Mouse (Mus musculus) CH12.LX (cell line): ENCODE data around the gene Cox18. TPM values are rescaled to one million over a fixed set of nuclear protein-coding genes. Genes with fewer than 3 reads are reported as not detected.

ENCODE experiments used
- DNase-seq: peaks from one replicate; pipeline ENCODE4 v3.0.0-alpha.2; 2013; ENCODE audit errors: extremely low read depth
- H3K27ac ChIP-seq: 2 replicates; pipeline ENCODE4 v1.5.1; 2012; ENCODE audit warnings: low read depth, mild to moderate bottlenecking, control low read depth, moderate library complexity; ENCODE audit not compliant: insufficient read depth
- H3K27me3 ChIP-seq: replicated peaks from 2 replicates; pipeline ENCODE3; 2012; ENCODE audit warnings: inconsistent platforms
- H3K36me3 ChIP-seq, 2 experiments: replicated peaks in 1 of 2; 2 replicates each; pipeline versions ENCODE3 to v1.6.1; 2012; ENCODE audit warnings: inconsistent platforms in 1 of 2, low read length in 1 of 2, mild to moderate bottlenecking in 1 of 2, mixed read lengths in 1 of 2, moderate library complexity in 1 of 2; ENCODE audit not compliant: control insufficient read depth in 1 of 2, insufficient read depth in 1 of 2
- H3K4me1 ChIP-seq, 2 experiments: 2 replicates each; pipeline ENCODE4 v1.6.1; 2012; ENCODE audit warnings: inconsistent platforms in 1 of 2, moderate library complexity in 1 of 2; ENCODE audit not compliant: insufficient read depth in 2 of 2, control insufficient read depth in 1 of 2
- H3K4me2 ChIP-seq: 2 replicates; pipeline ENCODE4 v1.6.1; 2012; ENCODE audit warnings: low read depth, mild to moderate bottlenecking, control low read depth; ENCODE audit not compliant: poor library complexity, insufficient read depth, severe bottlenecking
- H3K4me3 ChIP-seq, 3 experiments: fragments of 150-350 bp in 1 of 3; sonication (generic) in 1 of 3; replicated peaks in 1 of 3; 2 replicates each; pipeline versions ENCODE3 to v1.5.1; 2011 to 2012; ENCODE audit warnings: low read depth in 2 of 3, low read length in 2 of 3, mild to moderate bottlenecking in 2 of 3, moderate library complexity in 2 of 3, control low read depth in 1 of 3, improper control_type of control experiment in 1 of 3, inconsistent platforms in 1 of 3, mixed read lengths in 1 of 3; ENCODE audit not compliant: poor library complexity in 1 of 3
- H3K79me2 ChIP-seq: replicated peaks from 2 replicates; pipeline ENCODE4 v1.6.1; 2012; ENCODE audit warnings: mild to moderate bottlenecking, moderate library complexity; ENCODE audit not compliant: control insufficient read depth, poor library complexity, insufficient read depth, severe bottlenecking; ENCODE audit errors: extremely low read depth
- H3K9ac ChIP-seq: 2 replicates; pipeline ENCODE4 v1.6.1; 2012; ENCODE audit warnings: low read depth, mild to moderate bottlenecking, control low read depth, moderate library complexity; ENCODE audit not compliant: insufficient read depth
- H3K9me3 ChIP-seq: replicated peaks from 2 replicates; pipeline ENCODE3; 2012; ENCODE audit warnings: low read length, inconsistent platforms, mixed read lengths
- CTCF ChIP-seq, 2 experiments: IDR thresholded peaks in 1 of 2; conservative IDR thresholded peaks in 1 of 2; 2 replicates each; pipeline ENCODE4 v1.5.1; 2011 to 2012; ENCODE audit warnings: low read depth in 2 of 2, low read length in 2 of 2, improper control_type of control experiment in 1 of 2, inconsistent platforms in 1 of 2, mild to moderate bottlenecking in 1 of 2, moderate library complexity in 1 of 2
- EP300 ChIP-seq: IDR thresholded peaks from 2 replicates; pipeline ENCODE4 v1.6.1; 2011; ENCODE audit warnings: low read length, improper control_type of control experiment
- ETS1 ChIP-seq: conservative IDR thresholded peaks from 2 replicates; pipeline ENCODE4 v1.6.1; 2012; ENCODE audit warnings: low read depth, mild to moderate bottlenecking, inconsistent platforms, low read length, improper control_type of control experiment, moderate library complexity
- IRF4 ChIP-seq: IDR thresholded peaks from 2 replicates; pipeline ENCODE4 v1.6.1; 2014; ENCODE audit warnings: low read depth, mild to moderate bottlenecking, inconsistent platforms, low read length, improper control_type of control experiment
- JUN ChIP-seq: IDR thresholded peaks from 2 replicates; pipeline ENCODE4 v1.6.1; 2011; ENCODE audit warnings: low read depth, mild to moderate bottlenecking, low read length, improper control_type of control experiment, moderate library complexity; ENCODE audit not compliant: insufficient read depth
- JUND ChIP-seq: conservative IDR thresholded peaks from 2 replicates; pipeline ENCODE4 v1.6.1; 2011; ENCODE audit warnings: low read depth, low read length, improper control_type of control experiment
- MAX ChIP-seq: IDR thresholded peaks from 2 replicates; pipeline ENCODE4 v1.6.1; 2011; ENCODE audit warnings: low read length, improper control_type of control experiment
- MEF2A ChIP-seq: IDR thresholded peaks from 2 replicates; pipeline ENCODE4 v1.6.1; 2014; ENCODE audit warnings: low read depth, mild to moderate bottlenecking, inconsistent platforms, low read length, improper control_type of control experiment, borderline replicate concordance
- MXI1 ChIP-seq: IDR thresholded peaks from 2 replicates; pipeline ENCODE4 v1.6.1; 2011; ENCODE audit warnings: mild to moderate bottlenecking, low read depth, low read length, improper control_type of control experiment
- MYC ChIP-seq: IDR thresholded peaks from 2 replicates; pipeline ENCODE4 v1.6.1; 2011; ENCODE audit warnings: low read depth, mild to moderate bottlenecking, improper control_type of control experiment, low read length
- NELFE ChIP-seq: IDR thresholded peaks from 2 replicates; pipeline ENCODE4 v1.6.1; 2011; ENCODE audit warnings: low read depth, low read length, improper control_type of control experiment
- POLR2A ChIP-seq: IDR thresholded peaks from 2 replicates; pipeline ENCODE4 v1.6.1; 2011; ENCODE audit warnings: low read depth, mild to moderate bottlenecking, improper control_type of control experiment, low read length
- POLR2AphosphoS2 ChIP-seq: IDR thresholded peaks from 2 replicates; pipeline ENCODE4 v1.6.1; 2011; ENCODE audit warnings: low read depth, low read length, improper control_type of control experiment
- RAD21 ChIP-seq: IDR thresholded peaks from 2 replicates; pipeline ENCODE4 v1.6.1; 2011; ENCODE audit warnings: low read depth, mild to moderate bottlenecking, low read length, improper control_type of control experiment, moderate library complexity
- SIN3A ChIP-seq: IDR thresholded peaks from 2 replicates; pipeline ENCODE4 v1.6.1; 2012; ENCODE audit warnings: low read length, improper control_type of control experiment, inconsistent platforms
- SMC3 ChIP-seq: IDR thresholded peaks from 2 replicates; pipeline ENCODE4 v1.6.1; 2011; ENCODE audit warnings: low read depth, low read length, improper control_type of control experiment
- TBP ChIP-seq: conservative IDR thresholded peaks from 2 replicates; pipeline ENCODE4 v1.6.1; 2011; ENCODE audit warnings: low read depth, low read length, improper control_type of control experiment
- TCF12 ChIP-seq: IDR thresholded peaks from 2 replicates; pipeline ENCODE4 v1.6.1; 2014; ENCODE audit warnings: low read depth, mild to moderate bottlenecking, inconsistent platforms, low read length, improper control_type of control experiment
- UBTF ChIP-seq: IDR thresholded peaks from 2 replicates; pipeline ENCODE4 v1.6.1; 2012; ENCODE audit warnings: low read depth, mild to moderate bottlenecking, inconsistent platforms, low read length, improper control_type of control experiment, moderate library complexity
- USF1 ChIP-seq: IDR thresholded peaks from 2 replicates; pipeline ENCODE4 v1.6.1; 2014; ENCODE audit warnings: low read depth, mild to moderate bottlenecking, inconsistent platforms, low read length, improper control_type of control experiment
- USF2 ChIP-seq: conservative IDR thresholded peaks from 2 replicates; pipeline ENCODE4 v1.6.1; 2011; ENCODE audit warnings: low read depth, low read length, improper control_type of control experiment
- ZMIZ1 ChIP-seq: IDR thresholded peaks from 2 replicates; pipeline ENCODE4 v1.6.1; 2012; ENCODE audit warnings: low read depth, mild to moderate bottlenecking, inconsistent platforms, low read length, improper control_type of control experiment
- dilution Hi-C: fragments of 300-500 bp; cut with MboI; formaldehyde crosslinking; loops from 2 replicates; pipeline ENCODE4 v1.14.3; 2020; ENCODE audit warnings: low sequenced_read_pairs; ENCODE audit not compliant: extremely low pct_unique_long_range_greater_than_20kb, extremely low pct_ligation_motif_present
- in situ Hi-C: fragments of 300-500 bp; cut with MboI; formaldehyde crosslinking; loops from 3 replicates; pipeline ENCODE4 v1.14.3; 2019; ENCODE audit warnings: low sequenced_read_pairs, low pct_ligation_motif_present, low pct_unique_long_range_greater_than_20kb, mixed read lengths
- polyA plus RNA-seq: library from polyadenylated mRNA; unstranded; fragments of >175 nt; gene quantifications from 2 replicates; pipeline ENCODE4 v1.2.1, GENCODE M21; 2012; ENCODE audit warnings: low read depth; ENCODE audit not compliant: insufficient read length
- total RNA-seq, 2 experiments: library from RNA; depleted of rRNA; stranded (reverse); fragments of 300-350 nt in 1 of 2; fragments of >200 nt in 1 of 2; gene quantifications; 2 replicates each; pipeline ENCODE4 v1.2.3; 2012 to 2014

Cox18 gene
- total and polyA plus RNA-seq, 3 experiments: 23.7 to 42.0 (median 40.8) TPM

DNA sequence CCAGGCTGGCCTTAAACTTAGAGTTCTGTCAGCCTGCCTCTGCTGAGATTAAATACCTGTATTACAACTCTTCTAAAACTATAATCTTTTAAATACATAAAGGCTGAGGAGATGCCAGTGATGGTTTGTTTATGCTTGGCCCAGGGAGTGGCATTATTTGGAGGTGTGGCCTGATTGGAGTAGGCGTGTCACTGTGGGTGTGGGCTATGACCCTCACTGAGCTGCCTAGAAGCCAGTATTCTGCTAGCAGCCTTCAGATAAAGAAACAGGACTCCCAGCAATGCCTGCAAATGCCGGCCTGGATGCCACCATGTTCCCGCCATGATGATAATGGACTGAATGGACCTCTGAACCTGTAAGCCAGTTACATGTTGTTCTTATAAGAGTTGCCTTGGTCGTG is 22.8 kb upstream of the Cox18 start:
- in situ Hi-C loops (no loop called here), dilution Hi-C loops (no loop called here)
- Histone ChIP-seq H3K9ac (no peak overlapping the region), H3K27me3 (no peaks in the 10 kb centered on the region), H3K79me2 (peaks cover 12% of the 10 kb centered on the region), H3K36me3 (peaks cover 54 to 80% of the 10 kb centered on the region in 2 experiments), H3K9me3 (no peaks in the 10 kb centered on the region)
- DNase-seq: no peak
- TF ChIP-seq TCF12 (no peak), USF1 (no peak), MXI1 (no peak), POLR2A (no peak), USF2 (no peak), JUN (no peak), JUND (no peak), SIN3A (no peak), ZMIZ1 (no peak), UBTF (no peak)
- TF ChIP-seq, all 38 proteins: peak for 0
- no peaks in the 10 kb centered on the region for H3K4me1 ChIP-seq
- no peak overlapping the region for H3K4me2 ChIP-seq
- no peak overlapping the region for H3K27ac ChIP-seq
- no peak overlapping the region for H3K4me3 ChIP-seq

DNA sequence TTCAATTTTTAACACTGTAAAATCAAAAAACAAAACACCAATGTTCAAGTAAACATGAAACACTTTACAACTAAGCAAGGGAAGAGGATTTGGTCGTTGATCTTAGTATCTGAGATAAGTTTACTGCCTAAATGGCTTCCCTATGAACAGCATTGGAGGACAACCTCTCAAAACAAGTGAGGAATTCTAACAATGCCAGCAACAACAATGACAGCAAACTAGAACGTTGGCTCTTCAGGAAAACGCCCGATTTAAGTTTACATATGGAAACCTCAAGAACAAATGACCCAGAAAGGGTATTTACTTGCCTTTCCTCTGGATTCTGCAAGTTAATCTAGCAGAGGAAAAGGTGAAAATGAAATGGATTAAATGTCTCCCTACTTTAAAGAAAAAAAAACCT is 21.6 kb upstream of the Cox18 start:
- in situ Hi-C loops: no loop called here
- no peaks in the 10 kb centered on the region for H3K27me3 ChIP-seq
- no peak overlapping the region for H3K4me2 ChIP-seq
- no peak overlapping the region for H3K4me3 ChIP-seq
- no peak overlapping the region for H3K9ac ChIP-seq
- H3K27ac ChIP-seq: no peak overlapping the region
- H3K36me3 ChIP-seq: peaks cover 49 to 79% of the 10 kb centered on the region in 2 experiments
- H3K4me1 ChIP-seq: no peaks in the 10 kb centered on the region
- dilution Hi-C loops: no loop called here
- TF ChIP-seq SMC3: no peak
- no peak for TF ChIP-seq TBP
- TF ChIP-seq MYC: no peak
- no peak for TF ChIP-seq POLR2AphosphoS2
- no peak for TF ChIP-seq MAX
- no peaks in the 10 kb centered on the region for H3K9me3 ChIP-seq
- peaks cover 19% of the 10 kb centered on the region for H3K79me2 ChIP-seq
- DNase-seq: no peak

DNA sequence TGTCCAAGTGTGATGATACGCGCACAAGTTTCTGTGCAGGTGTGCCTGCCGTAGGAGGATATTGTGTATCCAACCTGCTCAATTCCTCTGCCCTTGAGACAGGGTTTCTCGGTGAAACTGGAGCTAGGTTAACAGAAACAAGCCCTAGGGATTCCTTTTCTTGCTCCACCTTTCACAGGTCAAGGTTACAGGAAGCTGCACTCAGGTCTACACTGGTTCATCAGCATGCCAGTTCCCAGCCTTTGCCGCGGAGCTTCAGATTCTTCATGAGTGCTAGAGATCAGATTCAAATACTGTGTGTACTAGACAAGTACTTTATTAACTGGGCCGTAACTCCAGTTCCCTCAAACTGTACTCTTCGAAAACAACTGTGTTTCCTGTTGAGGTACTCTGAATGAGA is 11.4 kb upstream of the Cox18 start:
- Histone ChIP-seq H3K9me3 (no peaks in the 10 kb centered on the region), H3K36me3 (peaks cover 56 to 94% of the 10 kb centered on the region in 2 experiments), H3K9ac (no peak overlapping the region)
- TF ChIP-seq MEF2A (no peak), RAD21 (no peak), EP300 (no peak), ETS1 (no peak), UBTF (no peak), NELFE (no peak), CTCF (conservative IDR thresholded peaks at IDR 0.05 in 1 of 2, IDR thresholded peaks at IDR 0.05 in 1 of 2; ENCODE audit: low read depth in 2 of 2, low read length in 2 of 2) (no peak), IRF4 (no peak)
- TF ChIP-seq, all 38 proteins: peak for 0
- Histone ChIP-seq H3K79me2 (peaks cover 6% of the 10 kb centered on the region), H3K27me3 (no peaks in the 10 kb centered on the region), H3K4me1 (no peaks in the 10 kb centered on the region), H3K4me2 (no peak overlapping the region), H3K4me3 (no peak overlapping the region), H3K27ac (no peak overlapping the region)
- in situ Hi-C loops (no loop called here), dilution Hi-C loops (no loop called here)
- no peak for DNase-seq
